Mouse (Mus musculus) lung, embryonic 16.5 days (tissue): Measurements from ENCODE around the gene Gm49673. TPM values are rescaled to one million over a fixed set of nuclear protein-coding genes. Genes with fewer than 3 reads are reported as not detected.
"Not testable (repeated sequence)": the region's sequence is repeated elsewhere in the genome, so short reads cannot be mapped to it uniquely, and the experiment has no call there.

Experiments
- ATAC-seq: fragments of 200-750 bp; cut with Nextera tagmentation; 2 replicates; pipeline ENCODE4 v1.8.0; 2017; ENCODE audit warnings: low read depth, mild to moderate bottlenecking, moderate library complexity
- H3K27ac ChIP-seq: fragments of 300-500 bp; sonication (generic); 2 replicates; pipeline ENCODE4 v1.5.1; 2014; ENCODE audit warnings: mild to moderate bottlenecking, control low read depth, low read length
- H3K27me3 ChIP-seq: fragments of 300-500 bp; sonication (generic); 2 replicates; pipeline ENCODE4 v1.6.1; 2014; ENCODE audit warnings: low read depth, low read length, mixed read lengths; ENCODE audit not compliant: control insufficient read depth, insufficient read depth
- H3K36me3 ChIP-seq: fragments of 300-500 bp; sonication (generic); 2 replicates; pipeline ENCODE4 v1.6.1; 2014; ENCODE audit warnings: low read length; ENCODE audit not compliant: control insufficient read depth, insufficient read depth
- H3K4me1 ChIP-seq: fragments of 300-500 bp; sonication (generic); replicated peaks from 2 replicates; pipeline ENCODE4 v1.6.1; 2014; ENCODE audit warnings: low read length, mixed read lengths; ENCODE audit not compliant: control insufficient read depth, insufficient read depth
- H3K4me2 ChIP-seq: fragments of 300-500 bp; sonication (generic); 2 replicates; pipeline ENCODE4 v1.6.1; 2014; ENCODE audit warnings: low read depth, low read length, control low read depth
- H3K4me3 ChIP-seq: fragments of 300-500 bp; sonication (generic); 2 replicates; pipeline ENCODE4 v1.5.1; 2014; ENCODE audit warnings: mild to moderate bottlenecking, low read length, control low read depth
- H3K9ac ChIP-seq: fragments of 300-500 bp; sonication (generic); 2 replicates; pipeline ENCODE4 v1.6.1; 2014; ENCODE audit warnings: low read length, control low read depth
- H3K9me3 ChIP-seq: fragments of 300-500 bp; sonication (generic); 2 replicates; pipeline ENCODE4 v1.6.1; 2016; ENCODE audit warnings: low read length; ENCODE audit not compliant: control insufficient read depth
- whole genome bisulfite sequencing: fragments of 180-500 bp; shearing (Covaris S2); extraction: QIAGEN DNeasy Blood & Tissue Kit; methylation state at CpG from one replicate; pipeline ENCODE4 v1.1.7; 2014; 5-methylcytosine and 5-hydroxymethylcytosine counted together
- polyA plus RNA-seq: library from polyadenylated mRNA; unstranded; fragments of >200 nt; fragmentation: Nextera tagmentation; extraction: Ambion mirVana; gene quantifications from 2 replicates; pipeline ENCODE4 v1.2.1, GENCODE M21; 2015

The Gm49673 gene
- polyA plus RNA-seq, 1 experiment from 2014 or later, result not detected

DNA sequence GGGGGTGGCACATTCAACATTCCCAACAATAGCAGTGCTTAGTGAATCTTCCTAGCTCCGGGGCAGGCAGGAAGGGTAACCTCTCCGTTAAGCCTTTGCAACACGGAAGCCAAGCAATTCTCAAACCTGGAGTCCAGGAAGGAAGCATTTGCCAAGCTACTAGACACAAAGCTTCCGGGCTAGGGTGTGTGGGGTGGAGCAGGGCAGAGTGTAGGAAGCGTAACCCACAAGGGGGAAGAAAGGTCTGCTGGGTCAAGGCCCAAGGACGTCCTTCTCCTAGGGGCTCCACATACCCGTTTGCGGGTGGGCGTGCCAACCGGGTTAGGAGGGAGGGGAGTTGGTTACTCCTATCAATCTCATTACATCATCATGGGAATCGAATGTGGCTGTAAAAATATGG is 31.2 kb downstream of the Gm49673 start:
- 61% methylated on average over 6 of the region's 11 CpGs for WGBS
- not testable (repeated sequence) for H3K4me2 ChIP-seq, H3K4me1 ChIP-seq, H3K4me3 ChIP-seq, H3K36me3 ChIP-seq, H3K27me3 ChIP-seq, H3K27ac ChIP-seq, H3K9ac ChIP-seq, H3K9me3 ChIP-seq
- peak; percentile 43; the same call in 1 of the 2 replicates for ATAC-seq

DNA sequence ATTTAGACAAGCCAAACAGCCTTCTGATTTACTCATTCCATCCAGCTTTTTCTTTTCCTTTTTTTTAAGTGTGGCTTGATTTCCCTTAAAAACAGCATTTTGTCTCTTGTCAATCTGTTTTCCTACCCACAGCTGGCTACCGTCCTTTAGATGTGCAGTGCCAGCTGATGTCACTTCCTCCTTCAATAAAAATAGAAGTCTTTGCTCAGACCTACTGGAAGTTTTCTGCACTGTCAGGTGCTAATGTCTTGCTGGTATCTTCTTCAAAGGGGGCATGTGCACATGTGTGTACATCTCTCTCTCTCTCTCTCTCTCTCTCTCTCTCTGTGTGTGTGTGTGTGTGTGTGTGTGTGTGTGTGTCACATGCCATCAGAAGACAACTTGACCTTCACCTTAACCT is 35.4 kb downstream of the Gm49673 start:
- not testable (repeated sequence) for H3K36me3 ChIP-seq, ATAC-seq, H3K9me3 ChIP-seq, H3K9ac ChIP-seq, H3K4me1 ChIP-seq, H3K27me3 ChIP-seq, H3K4me2 ChIP-seq, H3K4me3 ChIP-seq, H3K27ac ChIP-seq
- no CpG with 5 or more reads among the region's 1 CpGs for WGBS

DNA sequence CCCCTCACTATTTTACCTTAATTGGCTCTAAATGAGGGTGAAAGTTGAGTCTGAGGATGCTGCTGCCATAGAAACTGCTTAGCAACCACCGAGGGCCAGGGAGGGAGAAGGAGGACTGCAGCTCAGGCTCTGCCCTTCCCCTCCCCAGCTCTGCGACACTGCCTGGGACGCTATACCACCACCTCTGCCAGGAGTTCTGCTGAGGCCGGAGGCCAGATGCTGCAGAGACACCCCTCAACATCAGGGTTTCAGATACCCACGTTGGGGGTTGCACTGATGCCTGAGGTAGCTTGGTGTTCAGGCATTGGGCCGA is 46.3 kb downstream of the Gm49673 start:
- H3K4me3 ChIP-seq, H3K4me1 ChIP-seq, H3K27me3 ChIP-seq, ATAC-seq, H3K4me2 ChIP-seq, H3K36me3 ChIP-seq, H3K9ac ChIP-seq, H3K9me3 ChIP-seq, H3K27ac ChIP-seq: not testable (repeated sequence)
- 53% methylated on average over 3 of the region's 6 CpGs for WGBS

DNA sequence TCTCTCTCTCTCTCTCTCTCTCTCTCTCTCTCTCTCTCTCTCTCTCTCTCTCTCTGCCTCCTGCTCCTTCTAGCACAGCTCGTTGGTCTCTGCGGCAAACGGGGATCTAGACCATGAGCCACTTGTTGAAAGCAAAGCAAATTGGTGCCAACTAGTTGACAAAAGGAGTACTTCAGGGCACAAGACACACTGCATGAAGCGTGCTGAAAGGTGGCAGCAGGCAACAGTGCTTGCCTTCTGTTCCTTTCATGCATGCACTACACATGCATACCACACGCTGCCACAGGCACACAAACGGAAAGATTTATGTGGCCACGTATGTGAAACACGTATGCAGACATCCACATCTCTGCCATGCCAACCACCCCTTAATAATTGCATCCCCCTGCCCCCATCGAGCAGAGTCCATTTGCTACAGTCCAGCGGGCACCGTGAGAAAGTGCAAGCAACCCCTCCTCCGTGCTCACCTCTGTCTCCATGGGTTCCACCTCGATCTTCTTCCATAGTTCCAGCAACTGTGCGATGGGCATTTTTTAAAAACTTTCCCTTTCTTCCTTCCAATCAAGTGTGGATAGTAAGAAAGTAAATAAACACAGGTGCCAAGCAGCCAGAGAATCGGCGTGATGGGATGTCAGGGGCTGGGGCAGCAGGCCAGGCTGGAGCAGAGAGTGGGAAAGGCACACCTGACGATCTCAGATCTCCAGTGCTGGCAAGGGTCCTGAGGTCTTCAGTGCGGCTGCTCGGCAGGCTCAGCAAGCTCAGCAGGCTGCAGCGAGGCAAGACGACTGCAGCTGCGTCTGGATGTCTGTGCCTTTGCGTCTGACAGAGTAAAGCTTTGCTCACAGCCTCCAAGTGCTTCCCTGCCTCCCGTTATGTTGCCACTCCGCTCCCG is 46.9 kb downstream of the Gm49673 start:
- H3K4me1 ChIP-seq, H3K4me3 ChIP-seq, H3K4me2 ChIP-seq, ATAC-seq, H3K9ac ChIP-seq, H3K27ac ChIP-seq, H3K36me3 ChIP-seq, H3K27me3 ChIP-seq, H3K9me3 ChIP-seq: not testable (repeated sequence)
- 40% methylated on average over 6 of the region's 26 CpGs for WGBS

DNA sequence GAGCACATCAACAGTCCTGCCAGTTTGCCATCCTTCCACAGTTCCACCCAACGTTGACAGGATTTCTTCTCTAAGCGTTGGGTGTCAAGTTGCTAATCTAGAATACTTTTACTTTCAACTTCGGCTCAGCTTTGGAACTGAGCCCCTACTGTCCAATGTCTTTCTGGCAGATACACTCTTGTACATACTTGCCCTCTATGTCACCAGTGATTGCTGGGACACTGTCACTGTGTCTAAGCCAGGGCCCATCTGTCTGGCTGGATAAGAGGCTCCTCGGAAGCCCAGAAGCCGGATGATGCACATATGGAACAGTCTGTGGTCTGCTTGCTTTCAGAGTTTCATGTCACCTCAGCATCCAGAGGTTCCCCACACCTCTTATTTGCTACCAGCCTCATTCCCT is 51.4 kb downstream of the Gm49673 start:
- not testable (repeated sequence) for H3K36me3 ChIP-seq, H3K9ac ChIP-seq, H3K4me2 ChIP-seq, H3K27me3 ChIP-seq, H3K4me3 ChIP-seq, ATAC-seq, H3K4me1 ChIP-seq, H3K9me3 ChIP-seq, H3K27ac ChIP-seq
- 57% methylated on average over 3 of the region's 5 CpGs for WGBS

DNA sequence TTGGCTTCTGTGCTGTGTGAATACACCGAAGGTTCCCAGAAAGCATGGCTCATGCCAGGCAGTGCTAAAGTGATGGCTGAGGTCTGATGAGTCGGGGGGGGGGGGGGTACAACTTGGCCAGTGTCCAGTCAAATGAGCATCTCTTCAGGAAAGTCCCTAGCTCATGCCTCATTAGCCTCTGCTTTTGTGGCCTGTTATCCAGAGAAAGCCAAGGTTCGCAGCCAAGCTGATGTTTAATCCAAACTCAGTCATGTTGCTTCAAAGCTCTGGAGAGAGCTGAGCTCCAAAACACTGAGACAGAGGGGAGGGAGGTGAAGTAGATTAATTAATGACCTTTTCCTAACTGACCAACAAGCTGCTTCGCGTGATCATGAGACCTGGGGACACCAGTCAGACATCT is 51.9 kb downstream of the Gm49673 start:
- 45% methylated on average over 2 of the region's 5 CpGs for WGBS
- not testable (repeated sequence) for H3K36me3 ChIP-seq, H3K9ac ChIP-seq, ATAC-seq, H3K9me3 ChIP-seq, H3K4me3 ChIP-seq, H3K4me1 ChIP-seq, H3K4me2 ChIP-seq, H3K27me3 ChIP-seq, H3K27ac ChIP-seq

DNA sequence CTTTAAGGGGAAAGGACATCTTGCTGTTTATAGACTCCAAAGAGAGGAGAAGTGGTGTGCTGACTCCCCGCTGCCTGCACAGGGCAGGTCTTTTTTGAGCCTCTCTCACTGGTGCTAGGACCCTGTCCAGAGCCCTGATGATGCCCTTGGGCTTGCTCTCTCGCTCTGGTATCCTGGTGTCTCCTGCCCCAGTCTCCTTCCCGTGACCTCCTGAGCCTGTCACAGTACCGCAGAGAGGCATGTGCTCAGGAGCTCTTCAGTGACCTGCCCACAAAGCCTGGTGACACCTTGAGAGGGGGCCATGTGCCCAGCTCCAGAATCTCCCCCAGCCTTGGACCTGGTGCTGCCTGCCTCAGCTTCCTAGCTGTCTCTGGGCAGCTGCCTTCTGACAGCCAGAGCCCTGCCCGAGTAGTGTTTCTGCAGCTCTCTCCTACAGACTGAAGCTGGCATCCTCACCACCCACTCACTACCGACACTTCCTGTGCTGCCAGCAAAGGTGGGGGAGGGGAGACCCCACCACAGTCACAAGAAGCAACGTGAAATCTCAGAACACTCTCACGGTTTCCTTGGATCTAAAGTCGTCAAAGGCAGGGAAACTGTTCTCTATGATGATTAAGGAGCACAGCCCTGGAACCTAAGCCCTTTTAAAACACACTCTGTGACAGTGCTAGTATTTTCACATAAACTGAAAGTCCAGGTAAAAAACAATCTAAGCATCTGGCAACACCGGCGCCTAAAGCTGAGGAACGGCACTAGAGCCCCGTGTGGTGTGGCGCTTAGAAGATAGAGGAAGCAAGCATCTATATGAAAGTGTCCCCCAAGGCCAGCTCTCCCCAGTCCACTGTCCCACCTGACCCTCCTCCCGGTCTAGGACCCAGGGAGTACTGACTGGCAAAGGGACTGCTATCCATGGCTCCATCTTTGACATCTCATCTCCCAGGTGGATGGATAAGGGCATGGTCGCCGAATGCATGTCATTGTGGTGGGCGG is 54.8 kb downstream of the Gm49673 start:
- H3K36me3 ChIP-seq, H3K9me3 ChIP-seq, ATAC-seq, H3K27ac ChIP-seq, H3K4me1 ChIP-seq, H3K4me3 ChIP-seq, H3K27me3 ChIP-seq, H3K4me2 ChIP-seq, H3K9ac ChIP-seq: not testable (repeated sequence)
- 37% methylated on average over 3 of the region's 18 CpGs for WGBS

DNA sequence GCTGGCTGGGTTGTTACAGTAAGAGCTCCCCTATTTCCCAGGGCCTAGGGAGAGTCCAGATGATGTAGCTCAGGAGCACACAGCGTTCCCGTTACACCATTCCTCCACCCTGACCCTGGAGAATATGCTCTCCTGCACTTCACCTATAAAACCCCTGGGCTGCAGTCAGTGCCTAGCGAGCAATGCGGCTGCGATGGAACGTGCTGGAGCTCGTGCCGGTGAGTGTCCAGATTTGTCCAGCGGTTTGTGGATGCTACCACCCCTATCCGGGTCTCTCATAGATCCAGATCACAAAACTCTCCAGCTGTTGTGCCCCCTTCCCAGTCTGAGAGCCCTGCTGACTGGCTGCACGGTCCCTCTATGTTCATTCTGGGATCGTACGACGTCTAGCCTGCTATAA is 56.3 kb downstream of the Gm49673 start:
- not testable (repeated sequence) for ATAC-seq, H3K9ac ChIP-seq, H3K27ac ChIP-seq, H3K9me3 ChIP-seq, H3K4me1 ChIP-seq, H3K4me3 ChIP-seq, H3K27me3 ChIP-seq, H3K36me3 ChIP-seq, H3K4me2 ChIP-seq
- WGBS, result 90% methylated on average over 14 of the region's 14 CpGs

DNA sequence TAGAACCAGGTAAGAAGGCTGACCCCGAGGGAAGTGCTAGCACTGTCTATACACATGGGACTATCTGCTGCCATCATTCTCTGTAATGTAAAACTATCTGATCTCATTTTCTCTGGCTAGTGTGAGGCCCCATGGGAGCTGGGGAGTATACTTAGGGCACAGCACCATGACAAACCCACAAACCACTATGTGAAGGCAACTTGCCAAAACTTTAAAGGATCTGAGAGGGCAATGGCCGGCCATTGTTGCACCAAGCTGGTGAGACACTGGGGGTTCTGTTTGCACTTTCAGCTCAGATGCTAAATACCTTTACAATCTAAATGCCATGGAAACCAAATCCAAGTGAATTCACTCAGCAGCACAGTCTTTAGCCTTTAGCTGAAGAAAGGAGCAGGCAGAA is 77.7 kb downstream of the Gm49673 start:
- H3K36me3 ChIP-seq, H3K4me1 ChIP-seq, ATAC-seq, H3K9me3 ChIP-seq, H3K4me2 ChIP-seq, H3K27ac ChIP-seq, H3K4me3 ChIP-seq, H3K9ac ChIP-seq, H3K27me3 ChIP-seq: not testable (repeated sequence)
- 54% methylated on average over 1 of the region's 2 CpGs for WGBS
